Mouse (Mus musculus): ENCODE results near the gene Emc7. TPM values are rescaled to one million over a fixed set of nuclear protein-coding genes. Genes with fewer than 3 reads are reported as not detected.

The Emc7 gene
- polyA plus RNA-seq, 1 experiment, result 23.0 TPM

GRCm38 (mm10) chr2:112491629-112492028 lies 36.8 kb downstream of the Emc7 start:
- Histone ChIP-seq H3K4me3 (ENCODE audit: insufficient read depth, low read length) (no peak overlapping the region), H3K27ac (ENCODE audit: insufficient read depth, low read length) (no peak overlapping the region), H3K4me1 (ENCODE audit: control insufficient read depth, insufficient read depth, low read length) (no peaks in the 10 kb centered on the region)
- no peak for TF ChIP-seq CTCF (IDR thresholded peaks at IDR 0.05; ENCODE audit: borderline replicate concordance, insufficient read depth, low read length)

- Histone ChIP-seq H3K4me1 (ENCODE audit: control insufficient read depth, insufficient read depth, low read length) (no peaks in the 10 kb centered on the region), H3K4me3 (ENCODE audit: insufficient read depth, low read length) (peak overlapping the region; percentile 49), H3K27ac (ENCODE audit: insufficient read depth, low read length) (peak overlapping the region; percentile 85)
- TF ChIP-seq POLR2A (IDR thresholded peaks at IDR 0.05; ENCODE audit: low read depth, low read length) (peak; percentile 52; the same call in 1 of the 2 replicates), CTCF (IDR thresholded peaks at IDR 0.05; ENCODE audit: borderline replicate concordance, insufficient read depth, low read length) (no peak)
These were observed 37.6 kb downstream of the Emc7 start for GRCm38 (mm10) chr2:112492431-112492855.

GRCm38 (mm10) chr2:112492856-112493538 lies 38.2 kb downstream of the Emc7 start, which contains the start of gene Aven:
TSS of gene Aven (plus strand) at chr2:112492964.
- no peak for TF ChIP-seq CTCF (IDR thresholded peaks at IDR 0.05; ENCODE audit: borderline replicate concordance, insufficient read depth, low read length)
- peak; percentile 64 for TF ChIP-seq POLR2A (IDR thresholded peaks at IDR 0.05; ENCODE audit: low read depth, low read length)
- Histone ChIP-seq H3K27ac (ENCODE audit: insufficient read depth, low read length) (peak within 1 kb of the TSS; percentile 85), H3K4me3 (ENCODE audit: insufficient read depth, low read length) (peak within 1 kb of the TSS; percentile 68), H3K4me1 (ENCODE audit: control insufficient read depth, insufficient read depth, low read length) (no peaks in the 10 kb centered on the region)

GRCm38 (mm10) chr2:112493539-112494260 lies 38.9 kb downstream of the Emc7 start:
- TF ChIP-seq CTCF (IDR thresholded peaks at IDR 0.05; ENCODE audit: borderline replicate concordance, insufficient read depth, low read length), result no peak
- TF ChIP-seq POLR2A (IDR thresholded peaks at IDR 0.05; ENCODE audit: low read depth, low read length), result no peak
- H3K4me3 ChIP-seq (ENCODE audit: insufficient read depth, low read length), result peak overlapping the region; percentile 68
- peak overlapping the region; percentile 53 for H3K27ac ChIP-seq (ENCODE audit: insufficient read depth, low read length)
- no peaks in the 10 kb centered on the region for H3K4me1 ChIP-seq (ENCODE audit: control insufficient read depth, insufficient read depth, low read length)

- TF ChIP-seq CTCF (IDR thresholded peaks at IDR 0.05; ENCODE audit: borderline replicate concordance, insufficient read depth, low read length) (no peak), POLR2A (IDR thresholded peaks at IDR 0.05; ENCODE audit: low read depth, low read length) (no peak)
- H3K4me3 ChIP-seq (ENCODE audit: insufficient read depth, low read length), result no peak overlapping the region
- H3K27ac ChIP-seq (ENCODE audit: insufficient read depth, low read length), result no peak overlapping the region
- H3K4me1 ChIP-seq (ENCODE audit: control insufficient read depth, insufficient read depth, low read length), result no peaks in the 10 kb centered on the region
These were observed 43.1 kb downstream of the Emc7 start for GRCm38 (mm10) chr2:112497851-112498250.

- no peak overlapping the region for H3K27ac ChIP-seq (ENCODE audit: insufficient read depth, low read length)
- no peaks in the 10 kb centered on the region for H3K4me1 ChIP-seq (ENCODE audit: control insufficient read depth, insufficient read depth, low read length)
- TF ChIP-seq CTCF (IDR thresholded peaks at IDR 0.05; ENCODE audit: borderline replicate concordance, insufficient read depth, low read length) (peak; percentile 44; the same call in 1 of the 2 replicates), POLR2A (IDR thresholded peaks at IDR 0.05; ENCODE audit: low read depth, low read length) (no peak)
- no peak overlapping the region for H3K4me3 ChIP-seq (ENCODE audit: insufficient read depth, low read length)
These were observed 46.4 kb downstream of the Emc7 start for GRCm38 (mm10) chr2:112501209-112501608.

GRCm38 (mm10) chr2:112503978-112504377 lies 49.2 kb downstream of the Emc7 start:
- H3K4me3 ChIP-seq (ENCODE audit: insufficient read depth, low read length), result no peak overlapping the region
- TF ChIP-seq CTCF (IDR thresholded peaks at IDR 0.05; ENCODE audit: borderline replicate concordance, insufficient read depth, low read length) (no peak), POLR2A (IDR thresholded peaks at IDR 0.05; ENCODE audit: low read depth, low read length) (no peak)
- H3K27ac ChIP-seq (ENCODE audit: insufficient read depth, low read length), result no peak overlapping the region
- H3K4me1 ChIP-seq (ENCODE audit: control insufficient read depth, insufficient read depth, low read length), result no peaks in the 10 kb centered on the region

- H3K4me1 ChIP-seq (ENCODE audit: control insufficient read depth, insufficient read depth, low read length), result no peaks in the 10 kb centered on the region
- TF ChIP-seq CTCF (IDR thresholded peaks at IDR 0.05; ENCODE audit: borderline replicate concordance, insufficient read depth, low read length) (no peak), POLR2A (IDR thresholded peaks at IDR 0.05; ENCODE audit: low read depth, low read length) (no peak)
- H3K27ac ChIP-seq (ENCODE audit: insufficient read depth, low read length), result no peak overlapping the region
- H3K4me3 ChIP-seq (ENCODE audit: insufficient read depth, low read length), result no peak overlapping the region
These were observed 52.1 kb downstream of the Emc7 start for GRCm38 (mm10) chr2:112506841-112507435.

GRCm38 (mm10) chr2:112507444-112507843 lies 52.6 kb downstream of the Emc7 start:
- TF ChIP-seq CTCF (IDR thresholded peaks at IDR 0.05; ENCODE audit: borderline replicate concordance, insufficient read depth, low read length) (no peak), POLR2A (IDR thresholded peaks at IDR 0.05; ENCODE audit: low read depth, low read length) (no peak)
- H3K27ac ChIP-seq (ENCODE audit: insufficient read depth, low read length), result no peak overlapping the region
- no peak overlapping the region for H3K4me3 ChIP-seq (ENCODE audit: insufficient read depth, low read length)
- no peaks in the 10 kb centered on the region for H3K4me1 ChIP-seq (ENCODE audit: control insufficient read depth, insufficient read depth, low read length)

- TF ChIP-seq POLR2A (IDR thresholded peaks at IDR 0.05; ENCODE audit: low read depth, low read length), result no peak
- no peak for TF ChIP-seq CTCF (IDR thresholded peaks at IDR 0.05; ENCODE audit: borderline replicate concordance, insufficient read depth, low read length)
- Histone ChIP-seq H3K4me3 (ENCODE audit: insufficient read depth, low read length) (no peak overlapping the region), H3K4me1 (ENCODE audit: control insufficient read depth, insufficient read depth, low read length) (no peaks in the 10 kb centered on the region), H3K27ac (ENCODE audit: insufficient read depth, low read length) (no peak overlapping the region)
These were observed 55.3 kb downstream of the Emc7 start for GRCm38 (mm10) chr2:112510140-112510539.

Data from embryonic fibroblast, embryonic 13.5 days (primary cell).